Mouse (Mus musculus) lung, embryonic 14.5 days (tissue): ENCODE measurements at regions not wholly inside any gene's neighbourhood (a gene's known extent, or its start where the extent isn't known, plus 50 kb on each side); places are given as distances from the start of the nearest gene placed in this dataset.

Experiments
- ATAC-seq: fragments of 200-750 bp; cut with Nextera tagmentation; 2 replicates; pipeline ENCODE4 v1.8.0; 2017; ENCODE audit warnings: mild to moderate bottlenecking, moderate TSS enrichment, moderate library complexity; ENCODE audit not compliant: insufficient read depth
- DNase-seq: peaks from one replicate; pipeline ENCODE4 v3.0.0-alpha.2; 2015
- H3K27ac ChIP-seq: fragments of 300-500 bp; sonication (generic); 2 replicates; pipeline ENCODE4 v1.5.1; 2014; ENCODE audit warnings: low read depth, mild to moderate bottlenecking, moderate library complexity
- H3K27me3 ChIP-seq: fragments of 300-500 bp; sonication (generic); 2 replicates; pipeline ENCODE4 v1.6.1; 2014; ENCODE audit warnings: low read length, control low read depth; ENCODE audit not compliant: insufficient read depth
- H3K36me3 ChIP-seq: fragments of 300-500 bp; sonication (generic); 2 replicates; pipeline ENCODE4 v1.6.1; 2014; ENCODE audit warnings: control low read depth; ENCODE audit not compliant: insufficient read depth
- H3K4me1 ChIP-seq: fragments of 300-500 bp; sonication (generic); 2 replicates; pipeline ENCODE4 v1.6.1; 2014; ENCODE audit warnings: antibody characterized with exemption, control low read depth; ENCODE audit not compliant: insufficient read depth
- H3K4me2 ChIP-seq: fragments of 300-500 bp; sonication (generic); 2 replicates; pipeline ENCODE4 v1.6.1; 2014; ENCODE audit warnings: mild to moderate bottlenecking
- H3K4me3 ChIP-seq: fragments of 300-500 bp; sonication (generic); 2 replicates; pipeline ENCODE4 v1.5.1; 2014; ENCODE audit warnings: low read depth, low read length
- H3K9ac ChIP-seq: fragments of 300-500 bp; sonication (generic); 2 replicates; pipeline ENCODE4 v1.6.1; 2014
- H3K9me3 ChIP-seq: fragments of 300-500 bp; sonication (generic); 2 replicates; pipeline ENCODE4 v1.6.1; 2016; ENCODE audit warnings: low read depth, low read length, control low read depth
- CTCF ChIP-seq: IDR thresholded peaks from 2 replicates; pipeline ENCODE4 v1.5.1; 2016; ENCODE audit warnings: antibody characterized with exemption, low read depth
- WGBS: fragments of 180-500 bp; shearing (Covaris S2); extraction: QIAGEN DNeasy Blood & Tissue Kit; methylation state at CpG from one replicate; pipeline ENCODE4 v1.1.7; 2014; 5-methylcytosine and 5-hydroxymethylcytosine counted together

DNA sequence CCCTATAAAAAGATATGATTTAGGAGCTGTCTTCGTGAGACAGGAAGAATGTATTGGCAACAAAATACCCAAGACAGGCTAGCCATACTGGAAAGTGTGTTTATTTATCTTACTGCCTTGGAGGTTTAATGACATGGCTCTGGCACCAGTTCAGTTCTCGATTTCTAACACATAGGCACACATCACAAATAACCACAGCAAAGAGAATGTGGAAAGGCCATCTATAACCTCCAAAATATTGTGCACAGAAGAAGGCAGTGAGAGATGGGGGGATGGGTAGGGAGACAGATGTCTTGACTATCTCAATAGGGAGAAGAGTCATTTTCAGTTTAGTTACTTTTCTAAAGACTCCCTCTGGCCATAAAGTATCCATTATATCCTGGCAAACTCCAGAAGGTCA is 90.5 kb downstream of the Minar1 start:
- WGBS: 29% methylated on average over 2 of the region's 2 CpGs
- Histone ChIP-seq H3K36me3 (no peaks in the 10 kb centered on the region), H3K9me3 (no peaks in the 10 kb centered on the region), H3K4me2 (no peak overlapping the region), H3K9ac (no peak overlapping the region), H3K27ac (no peak overlapping the region), H3K4me1 (no peaks in the 10 kb centered on the region), H3K4me3 (no peak overlapping the region), H3K27me3 (no peaks in the 10 kb centered on the region)
- DNase-seq (peak; percentile 60), ATAC-seq (peak; percentile 82; the same call in 1 of the 2 replicates)
- TF ChIP-seq CTCF: no peak

DNA sequence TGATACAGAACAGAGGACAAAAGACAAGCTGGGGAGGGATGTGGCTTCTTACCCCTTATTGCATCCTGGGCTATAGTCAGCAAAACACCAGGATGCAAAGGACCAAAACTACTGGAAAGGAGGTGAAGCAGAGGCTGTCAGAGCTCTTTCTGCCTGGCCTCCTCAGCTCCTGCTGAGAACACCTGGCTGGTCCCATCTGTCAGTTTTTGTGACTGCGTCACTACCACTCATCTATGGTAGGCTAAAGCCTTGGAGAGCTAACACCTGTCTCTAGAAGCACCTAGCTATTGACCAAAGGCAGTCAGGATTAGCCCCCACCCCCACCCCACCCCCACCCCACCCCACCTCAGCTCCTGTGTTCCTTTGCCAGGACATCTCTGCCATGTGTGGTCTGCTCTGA is 98.8 kb downstream of the Minar1 start:
- no peaks in the 10 kb centered on the region for H3K4me1 ChIP-seq
- H3K4me3 ChIP-seq: no peak overlapping the region
- H3K9me3 ChIP-seq: no peaks in the 10 kb centered on the region
- no peak overlapping the region for H3K27ac ChIP-seq
- ATAC-seq (no peak), DNase-seq (no peak)
- WGBS: 74% methylated on average over 1 of the region's 1 CpGs
- H3K36me3 ChIP-seq: no peaks in the 10 kb centered on the region
- H3K9ac ChIP-seq: no peak overlapping the region
- TF ChIP-seq CTCF: no peak
- no peak overlapping the region for H3K4me2 ChIP-seq
- H3K27me3 ChIP-seq: no peaks in the 10 kb centered on the region

DNA sequence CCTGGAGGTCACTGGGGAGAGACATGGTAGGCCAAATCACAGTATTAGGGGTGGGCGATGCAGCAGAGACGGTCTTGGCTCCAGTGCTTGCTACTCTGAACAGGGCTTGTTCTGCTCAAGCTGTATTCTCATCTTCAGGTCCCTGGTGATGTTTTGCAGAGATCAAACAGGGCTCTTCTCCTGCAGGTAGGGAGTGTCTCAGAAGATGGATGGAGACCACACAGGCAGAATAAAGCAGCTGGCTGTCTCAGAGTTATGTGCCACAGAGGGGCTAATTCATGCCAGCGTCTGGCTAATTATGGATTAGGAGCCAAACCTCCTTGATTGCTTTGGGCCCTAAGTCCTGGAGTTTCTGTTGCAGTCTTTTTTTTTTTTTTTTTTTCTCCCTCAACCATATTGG is 99.2 kb downstream of the Minar1 start:
- ATAC-seq (no peak), DNase-seq (no peak)
- Histone ChIP-seq H3K9me3 (no peaks in the 10 kb centered on the region), H3K9ac (no peak overlapping the region), H3K36me3 (no peaks in the 10 kb centered on the region), H3K4me1 (no peaks in the 10 kb centered on the region), H3K4me2 (no peak overlapping the region), H3K27me3 (no peaks in the 10 kb centered on the region), H3K27ac (no peak overlapping the region), H3K4me3 (no peak overlapping the region)
- no peak for TF ChIP-seq CTCF
- WGBS: 42% methylated on average over 3 of the region's 3 CpGs

DNA sequence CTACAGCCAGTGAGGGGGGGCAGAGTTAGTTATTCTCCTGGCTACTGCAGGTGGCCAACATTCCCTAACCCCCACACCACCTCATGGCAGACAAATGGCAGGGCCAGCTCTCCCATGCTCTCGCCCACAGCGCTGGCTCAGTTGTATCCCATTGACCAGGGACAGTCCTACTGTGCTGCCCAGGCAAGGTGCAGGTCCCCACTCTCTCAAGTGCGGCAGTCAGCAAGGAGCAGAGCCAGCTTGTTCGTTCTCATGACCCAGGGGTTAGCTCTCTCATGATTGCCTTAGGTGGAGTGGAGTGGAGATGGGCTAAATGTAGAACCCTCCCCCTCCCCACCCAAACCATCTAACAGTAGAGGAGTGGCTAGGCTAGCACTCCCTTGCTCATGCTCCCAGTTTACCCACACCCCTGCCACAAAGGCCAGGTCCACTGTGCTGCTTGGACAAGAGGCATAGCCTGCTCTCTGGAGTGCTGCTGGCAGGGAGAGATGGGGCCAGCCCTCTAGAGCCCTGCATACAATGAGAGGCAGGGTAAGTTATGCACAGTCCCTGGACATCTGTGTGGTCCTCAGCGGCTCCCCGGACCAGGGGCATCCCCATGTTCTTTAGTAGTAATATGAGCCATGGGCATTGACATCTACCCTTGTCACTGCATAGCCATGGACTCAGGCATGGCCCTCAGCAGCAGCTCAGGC is 114.4 kb downstream of the Minar1 start:
- WGBS: 81% methylated on average over 6 of the region's 6 CpGs
- DNase-seq (no peak), ATAC-seq (no peak)

DNA sequence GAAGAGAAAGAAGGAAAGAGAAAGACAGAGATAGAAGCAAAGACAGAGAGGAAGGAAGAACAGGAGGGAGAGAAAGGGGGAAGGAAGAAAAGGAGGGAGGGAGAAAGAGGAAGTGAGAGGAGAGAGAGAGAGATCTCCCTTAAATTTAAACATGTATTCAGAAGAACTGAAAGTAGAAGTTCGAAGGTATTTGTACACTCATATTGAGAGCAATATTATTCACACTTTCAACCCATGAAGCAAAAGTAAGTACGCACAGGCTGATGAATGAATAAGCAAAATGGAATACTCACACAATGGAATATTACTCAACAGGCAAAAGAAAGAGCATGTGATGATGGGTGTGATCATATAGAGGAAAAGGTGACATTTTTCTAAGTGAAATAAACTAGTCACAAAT is 120.8 kb downstream of the Minar1 start:
- Histone ChIP-seq H3K4me3 (no peak overlapping the region), H3K9ac (no peak overlapping the region), H3K27me3 (no peaks in the 10 kb centered on the region), H3K4me2 (no peak overlapping the region), H3K4me1 (no peaks in the 10 kb centered on the region), H3K27ac (no peak overlapping the region), H3K36me3 (no peaks in the 10 kb centered on the region), H3K9me3 (no peaks in the 10 kb centered on the region)
- TF ChIP-seq CTCF: no peak
- no peak for ATAC-seq
- 79% methylated on average over 2 of the region's 2 CpGs for WGBS
- no peak for DNase-seq

More for the DNA sequence above, 114.4 kb downstream of the Minar1 start:
- Histone ChIP-seq H3K4me2 (no peak overlapping the region), H3K27me3 (no peaks in the 10 kb centered on the region), H3K4me1 (no peaks in the 10 kb centered on the region), H3K9me3 (no peaks in the 10 kb centered on the region), H3K36me3 (no peaks in the 10 kb centered on the region), H3K27ac (no peak overlapping the region), H3K4me3 (no peak overlapping the region), H3K9ac (no peak overlapping the region)
- no peak for TF ChIP-seq CTCF

DNA sequence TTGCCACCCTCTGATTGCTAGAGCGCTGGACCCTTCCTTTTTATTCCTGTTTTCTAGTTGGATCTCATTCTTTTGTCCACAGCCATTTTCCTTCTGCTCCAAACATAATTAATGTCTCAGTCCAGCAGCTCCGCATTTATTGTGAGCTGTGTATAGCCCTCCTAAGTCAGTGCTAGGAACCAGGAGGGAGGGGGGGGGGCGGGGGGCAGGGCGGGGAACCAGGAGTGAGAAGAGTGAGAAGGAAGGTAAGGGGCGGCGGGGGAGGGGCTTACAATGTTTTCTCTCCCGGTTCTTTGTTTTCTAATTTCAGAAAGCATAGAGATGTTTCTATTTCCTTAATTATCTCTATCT is 125.6 kb downstream of the Minar1 start:
- no peak overlapping the region for H3K4me2 ChIP-seq
- H3K4me3 ChIP-seq: no peak overlapping the region
- no peak for ATAC-seq
- TF ChIP-seq CTCF: no peak
- H3K9me3 ChIP-seq: no peaks in the 10 kb centered on the region
- H3K27ac ChIP-seq: no peak overlapping the region
- no peaks in the 10 kb centered on the region for H3K36me3 ChIP-seq
- no peak for DNase-seq
- H3K9ac ChIP-seq: no peak overlapping the region
- 16% methylated on average over 7 of the region's 7 CpGs for WGBS
- H3K27me3 ChIP-seq: no peaks in the 10 kb centered on the region
- no peaks in the 10 kb centered on the region for H3K4me1 ChIP-seq

DNA sequence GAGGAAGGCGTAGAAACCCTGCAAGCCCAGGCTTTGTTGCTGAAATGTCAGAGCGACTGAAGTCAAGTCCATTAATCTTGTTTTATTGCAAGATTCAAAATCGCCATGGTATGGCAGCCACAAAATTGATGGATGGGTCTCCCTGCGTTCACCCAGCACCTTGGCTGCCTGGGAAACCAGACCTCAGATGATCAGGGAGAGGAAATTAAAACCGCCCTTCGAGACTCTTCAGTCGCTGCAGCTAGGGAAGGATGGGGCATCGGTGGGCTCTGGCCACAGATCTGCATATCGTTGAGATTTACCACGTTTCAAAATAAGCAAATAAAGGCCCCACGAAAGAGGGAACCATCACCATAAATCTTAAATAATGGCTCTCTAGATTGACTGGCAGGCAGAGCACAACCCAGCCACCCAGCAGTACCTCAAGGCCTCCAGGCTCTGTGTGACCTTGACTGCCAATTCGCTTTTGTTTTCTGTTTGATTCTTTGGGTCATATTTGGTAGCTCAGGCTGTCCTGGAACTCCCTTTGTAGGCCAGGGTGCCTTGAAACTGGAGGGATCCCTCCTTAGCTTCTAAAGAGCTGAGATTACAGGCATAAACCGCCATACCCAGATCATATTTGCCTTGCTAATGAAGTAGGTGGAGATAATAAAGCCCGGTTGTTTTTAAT is 126.1 kb downstream of the Minar1 start:
- Histone ChIP-seq H3K36me3 (no peaks in the 10 kb centered on the region), H3K4me1 (no peaks in the 10 kb centered on the region), H3K27ac (no peak overlapping the region), H3K9me3 (no peaks in the 10 kb centered on the region), H3K27me3 (no peaks in the 10 kb centered on the region), H3K4me3 (no peak overlapping the region), H3K9ac (no peak overlapping the region), H3K4me2 (no peak overlapping the region)
- TF ChIP-seq CTCF: no peak
- ATAC-seq (no peak), DNase-seq (no peak)
- 42% methylated on average over 14 of the region's 14 CpGs for WGBS
